Mouse (Mus musculus) c-Kit-positive CD71-negative TER-119-negative erythroid progenitor cells, embryonic 14.5 days (primary cell): ENCODE results near the gene Ankrd26.
A peak's percentile ranks its signal among the peaks of the same experiment; 100 is the strongest.

Source experiments
- DNase-seq: peaks from one replicate; pipeline ENCODE4 v3.0.0-alpha.2; 2013; ENCODE audit warnings: low read depth

Gene Ankrd26

GRCm38 (mm10) chr6:118478957-118479708 is 82.9 kb downstream of the Ankrd26 start, which contains the start of gene Zfp9:
Zfp9 (minus strand) TSS chr6:118479320.
- DNase-seq = peak; percentile 24

GRCm38 (mm10) chr6:118477875-118478785 is 83.9 kb downstream of the Ankrd26 start:
- no peak for DNase-seq

DNA sequence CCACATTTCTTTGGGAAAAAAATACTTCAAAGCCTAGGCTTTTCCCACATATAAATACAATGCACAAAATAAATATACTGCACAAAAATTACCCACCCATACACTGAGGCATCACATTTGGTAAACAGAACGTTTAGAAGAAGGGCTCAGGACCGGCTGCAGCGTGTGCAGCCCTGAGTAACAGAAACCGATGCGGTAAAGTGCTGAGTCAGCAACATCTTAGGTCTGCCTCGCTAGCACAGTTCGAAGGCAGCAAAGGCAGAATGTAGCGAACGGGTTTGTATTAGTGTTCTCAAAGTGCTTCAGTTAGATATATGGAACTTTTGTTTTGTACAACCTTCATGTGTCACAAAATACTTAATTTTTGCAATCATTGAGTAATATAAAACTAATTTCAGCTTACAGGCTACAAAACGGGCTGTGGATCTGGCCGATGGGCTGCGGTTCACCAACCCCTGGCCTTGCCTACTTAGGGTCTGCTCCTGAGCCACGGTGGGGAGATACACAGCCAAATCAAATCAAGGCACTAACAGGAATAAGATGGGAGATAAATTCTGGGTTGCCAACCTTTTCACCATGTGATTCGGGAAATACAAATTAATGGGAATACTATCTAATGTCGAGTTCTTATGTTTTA is 99.8 kb downstream of the Ankrd26 start:
- DNase-seq = no peak

DNA sequence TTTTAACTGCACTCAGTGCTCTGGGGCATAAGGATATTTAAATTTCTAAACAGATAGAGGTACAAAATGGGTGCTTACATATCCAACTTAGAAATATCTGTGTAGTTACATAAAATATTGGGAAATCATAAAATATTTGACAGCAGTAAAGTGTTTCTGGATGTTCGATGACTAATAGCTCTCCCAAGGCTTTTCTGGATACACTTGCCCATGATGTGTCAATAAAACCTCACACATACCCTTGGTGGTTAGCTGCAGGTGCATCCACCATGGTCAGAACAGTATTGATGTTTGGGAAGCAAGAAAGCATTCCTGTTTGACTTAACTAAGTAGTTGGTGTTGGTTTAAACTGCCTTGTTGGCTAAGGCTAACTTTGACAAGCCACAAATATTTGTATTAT is 104.3 kb downstream of the Ankrd26 start:
- no peak for DNase-seq

DNA sequence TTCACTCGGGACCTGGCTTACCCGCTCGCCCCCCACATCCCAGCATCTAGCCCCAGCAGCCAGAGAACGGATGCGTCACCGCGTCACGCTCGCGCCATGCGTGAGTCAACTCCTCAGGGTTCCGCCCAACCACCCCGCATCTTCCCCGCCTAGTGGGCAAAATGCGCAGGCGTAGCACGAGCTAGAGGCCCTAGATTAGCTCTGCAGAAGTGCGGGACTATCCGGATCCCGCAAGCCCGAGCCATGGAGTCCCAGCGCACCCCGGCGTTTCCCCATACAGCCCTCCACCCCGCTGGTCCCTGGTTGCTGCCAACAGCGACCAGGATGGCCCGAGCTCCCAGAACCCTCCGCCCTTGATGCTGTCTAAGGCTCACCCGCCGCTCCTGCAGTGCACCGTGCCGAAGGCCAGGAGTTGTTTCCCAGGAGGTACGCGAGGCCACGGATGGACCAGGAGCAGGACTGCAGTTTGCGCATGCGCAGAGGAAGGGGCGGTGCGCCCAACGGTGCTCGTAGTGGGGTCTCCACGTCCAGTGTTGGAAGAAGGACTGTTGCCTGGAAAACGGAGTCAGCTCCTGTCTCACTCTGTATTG is 106.9 kb downstream of the Ankrd26 start, which contains the start of gene Zfp248:
Zfp248 (minus strand) TSS at position 487 of the 590 bp plus-strand sequence.
- DNase-seq = peak; percentile 65

DNA sequence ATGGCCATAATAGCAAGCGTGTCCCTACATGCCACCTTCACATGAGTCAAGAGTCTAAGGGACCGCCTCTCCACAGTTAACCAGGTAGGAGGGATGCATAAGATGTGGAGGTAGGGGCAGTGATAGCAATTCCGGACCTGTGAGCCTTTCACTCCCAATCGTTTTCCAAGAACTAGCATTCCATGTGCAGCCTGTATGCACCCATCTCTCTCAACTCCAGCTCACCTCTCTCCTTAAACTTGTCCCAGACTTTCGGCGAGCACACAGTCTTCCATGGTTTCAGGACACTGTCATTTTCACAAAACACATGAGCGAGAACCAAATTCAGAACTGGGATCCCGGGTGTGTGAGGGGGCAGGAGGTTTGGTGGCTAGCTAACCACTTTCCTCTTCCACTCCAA is 107.6 kb downstream of the Ankrd26 start:
- no peak for DNase-seq
